Mouse (Mus musculus): ENCODE measurements around the gene Sacm1l. TPM values are rescaled to one million over a fixed set of nuclear protein-coding genes. Genes with fewer than 3 reads are reported as not detected.
A peak's percentile ranks its signal among the peaks of the same experiment; 100 is the strongest.

Gene Sacm1l
- total and polyA plus RNA-seq, 3 experiments = 2.0 to 59.7 (median 43.3) TPM

GRCm38 (mm10) chr9:123577360-123578192 lies 48.0 kb downstream of the Sacm1l start:
- Histone ChIP-seq H3K36me3 (replicated peaks) (peaks cover 44% of the 10 kb centered on the region), H3K27me3 (ENCODE audit: insufficient read depth, low read length) (no peaks in the 10 kb centered on the region), H3K4me1 (ENCODE audit: insufficient read depth, low read depth, low read length) (no peaks in the 10 kb centered on the region), H3K9me3 (replicated peaks) (no peaks in the 10 kb centered on the region), H3K4me3 (ENCODE audit: low read depth, low read length) (no peak overlapping the region)
- peak; percentile 22; the same call in 1 of the 2 replicates for ATAC-seq (ENCODE audit: extremely low read depth, insufficient number of reproducible peaks, low FRiP score, poor library complexity, severe bottlenecking)
- TF ChIP-seq GATA1 (IDR thresholded peaks at IDR 0.05; ENCODE audit: borderline replicate concordance, low read length) (no peak), GATA2 (IDR thresholded peaks at IDR 0.05; ENCODE audit: borderline replicate concordance, low read depth, low read length) (no peak), CTCF (IDR thresholded peaks at IDR 0.05; ENCODE audit: low read depth, low read length) (no peak), TAL1 (conservative IDR thresholded peaks at IDR 0.05; ENCODE audit: low read depth, low read length) (no peak), POLR2AphosphoS5 (IDR thresholded peaks at IDR 0.05; ENCODE audit: insufficient replicate concordance, low read depth, low read length) (no peak)
- DNase-seq (ENCODE audit: low spot score) = no peak

- peaks cover 44% of the 10 kb centered on the region for H3K36me3 ChIP-seq (replicated peaks)
- TF ChIP-seq GATA2 (IDR thresholded peaks at IDR 0.05; ENCODE audit: borderline replicate concordance, low read depth, low read length) (no peak), GATA1 (IDR thresholded peaks at IDR 0.05; ENCODE audit: borderline replicate concordance, low read length) (no peak), POLR2AphosphoS5 (IDR thresholded peaks at IDR 0.05; ENCODE audit: insufficient replicate concordance, low read depth, low read length) (no peak), TAL1 (conservative IDR thresholded peaks at IDR 0.05; ENCODE audit: low read depth, low read length) (no peak), CTCF (IDR thresholded peaks at IDR 0.05; ENCODE audit: low read depth, low read length) (no peak)
- no peaks in the 10 kb centered on the region for H3K27me3 ChIP-seq (ENCODE audit: insufficient read depth, low read length)
- no peaks in the 10 kb centered on the region for H3K4me1 ChIP-seq (ENCODE audit: insufficient read depth, low read depth, low read length)
- no peak for ATAC-seq (ENCODE audit: extremely low read depth, insufficient number of reproducible peaks, low FRiP score, poor library complexity, severe bottlenecking)
- DNase-seq (ENCODE audit: low spot score) = no peak
- H3K4me3 ChIP-seq (ENCODE audit: low read depth, low read length) = no peak overlapping the region
- H3K9me3 ChIP-seq (replicated peaks) = no peaks in the 10 kb centered on the region
Measured at GRCm38 (mm10) chr9:123589240-123589910, 59.8 kb downstream of the Sacm1l start.

- Histone ChIP-seq H3K9me3 (replicated peaks) (no peaks in the 10 kb centered on the region), H3K4me1 (ENCODE audit: insufficient read depth, low read depth, low read length) (no peaks in the 10 kb centered on the region), H3K4me3 (ENCODE audit: low read depth, low read length) (no peak overlapping the region), H3K36me3 (replicated peaks) (peaks cover 24% of the 10 kb centered on the region), H3K27me3 (ENCODE audit: insufficient read depth, low read length) (no peaks in the 10 kb centered on the region)
- ATAC-seq (ENCODE audit: extremely low read depth, insufficient number of reproducible peaks, low FRiP score, poor library complexity, severe bottlenecking) (no peak), DNase-seq (ENCODE audit: low spot score) (no peak)
- TF ChIP-seq CTCF (IDR thresholded peaks at IDR 0.05; ENCODE audit: low read depth, low read length) (no peak), TAL1 (conservative IDR thresholded peaks at IDR 0.05; ENCODE audit: low read depth, low read length) (no peak), GATA2 (IDR thresholded peaks at IDR 0.05; ENCODE audit: borderline replicate concordance, low read depth, low read length) (no peak), GATA1 (IDR thresholded peaks at IDR 0.05; ENCODE audit: borderline replicate concordance, low read length) (no peak), POLR2AphosphoS5 (IDR thresholded peaks at IDR 0.05; ENCODE audit: insufficient replicate concordance, low read depth, low read length) (no peak)
Measured at GRCm38 (mm10) chr9:123595194-123595593, 65.6 kb downstream of the Sacm1l start.

- Histone ChIP-seq H3K4me1 (ENCODE audit: insufficient read depth, low read depth, low read length) (no peaks in the 10 kb centered on the region), H3K36me3 (replicated peaks) (peaks cover 12% of the 10 kb centered on the region), H3K4me3 (ENCODE audit: low read depth, low read length) (no peak overlapping the region), H3K9me3 (replicated peaks) (no peaks in the 10 kb centered on the region), H3K27me3 (ENCODE audit: insufficient read depth, low read length) (0 out of 2 replicates have a peak, but pooled peaks cover under 1% of the 10 kb centered on the region)
- no peak for TF ChIP-seq GATA2 (IDR thresholded peaks at IDR 0.05; ENCODE audit: borderline replicate concordance, low read depth, low read length)
- no peak for TF ChIP-seq TAL1 (conservative IDR thresholded peaks at IDR 0.05; ENCODE audit: low read depth, low read length)
- no peak for TF ChIP-seq GATA1 (IDR thresholded peaks at IDR 0.05; ENCODE audit: borderline replicate concordance, low read length)
- TF ChIP-seq CTCF (IDR thresholded peaks at IDR 0.05; ENCODE audit: low read depth, low read length) = no peak
- no peak for TF ChIP-seq POLR2AphosphoS5 (IDR thresholded peaks at IDR 0.05; ENCODE audit: insufficient replicate concordance, low read depth, low read length)
- ATAC-seq (ENCODE audit: extremely low read depth, insufficient number of reproducible peaks, low FRiP score, poor library complexity, severe bottlenecking) (no peak), DNase-seq (ENCODE audit: low spot score) (no peak)
Measured at GRCm38 (mm10) chr9:123596910-123597309, 67.4 kb downstream of the Sacm1l start.

GRCm38 (mm10) chr9:123597376-123597775 lies 67.8 kb downstream of the Sacm1l start:
- Histone ChIP-seq H3K4me3 (ENCODE audit: low read depth, low read length) (no peak overlapping the region), H3K36me3 (replicated peaks) (peaks cover 12% of the 10 kb centered on the region), H3K27me3 (ENCODE audit: insufficient read depth, low read length) (0 out of 2 replicates have a peak, but pooled peaks cover 2% of the 10 kb centered on the region), H3K9me3 (replicated peaks) (no peaks in the 10 kb centered on the region), H3K4me1 (ENCODE audit: insufficient read depth, low read depth, low read length) (no peaks in the 10 kb centered on the region)
- ATAC-seq (ENCODE audit: extremely low read depth, insufficient number of reproducible peaks, low FRiP score, poor library complexity, severe bottlenecking) = no peak
- no peak for DNase-seq (ENCODE audit: low spot score)
- TF ChIP-seq GATA1 (IDR thresholded peaks at IDR 0.05; ENCODE audit: borderline replicate concordance, low read length) = no peak
- no peak for TF ChIP-seq TAL1 (conservative IDR thresholded peaks at IDR 0.05; ENCODE audit: low read depth, low read length)
- TF ChIP-seq GATA2 (IDR thresholded peaks at IDR 0.05; ENCODE audit: borderline replicate concordance, low read depth, low read length) = no peak
- TF ChIP-seq POLR2AphosphoS5 (IDR thresholded peaks at IDR 0.05; ENCODE audit: insufficient replicate concordance, low read depth, low read length) = no peak
- no peak for TF ChIP-seq CTCF (IDR thresholded peaks at IDR 0.05; ENCODE audit: low read depth, low read length)

GRCm38 (mm10) chr9:123601529-123601928 lies 72.0 kb downstream of the Sacm1l start:
- DNase-seq (ENCODE audit: low spot score) = no peak
- Histone ChIP-seq H3K9me3 (replicated peaks) (no peaks in the 10 kb centered on the region), H3K4me3 (ENCODE audit: low read depth, low read length) (no peak overlapping the region), H3K36me3 (replicated peaks) (no peaks in the 10 kb centered on the region), H3K4me1 (ENCODE audit: insufficient read depth, low read depth, low read length) (no peaks in the 10 kb centered on the region), H3K27me3 (ENCODE audit: insufficient read depth, low read length) (peaks cover 4% of the 10 kb centered on the region)
- ATAC-seq (ENCODE audit: extremely low read depth, insufficient number of reproducible peaks, low FRiP score, poor library complexity, severe bottlenecking) = no peak
- no peak for TF ChIP-seq POLR2AphosphoS5 (IDR thresholded peaks at IDR 0.05; ENCODE audit: insufficient replicate concordance, low read depth, low read length)
- no peak for TF ChIP-seq CTCF (IDR thresholded peaks at IDR 0.05; ENCODE audit: low read depth, low read length)
- TF ChIP-seq TAL1 (conservative IDR thresholded peaks at IDR 0.05; ENCODE audit: low read depth, low read length) = no peak
- no peak for TF ChIP-seq GATA2 (IDR thresholded peaks at IDR 0.05; ENCODE audit: borderline replicate concordance, low read depth, low read length)

Data from G1E (cell line).